Mouse (Mus musculus) kidney, embryonic 16.5 days (tissue): ENCODE data around the gene Gm49383. TPM values are rescaled to one million over a fixed set of nuclear protein-coding genes. Genes with fewer than 3 reads are reported as not detected.

Experiments
- ATAC-seq: fragments of 200-750 bp; cut with Nextera tagmentation; 2 replicates; pipeline ENCODE4 v1.8.0; 2017; ENCODE audit warnings: moderate TSS enrichment; ENCODE audit not compliant: low FRiP score, low TSS enrichment
- H3K27ac ChIP-seq: fragments of 300-500 bp; sonication (generic); 2 replicates; pipeline ENCODE4 v1.5.1; 2014; ENCODE audit warnings: low read length
- H3K27me3 ChIP-seq: fragments of 300-500 bp; sonication (generic); 2 replicates; pipeline ENCODE4 v1.6.1; 2014; ENCODE audit warnings: low read length, control low read depth, mixed read lengths; ENCODE audit not compliant: insufficient read depth
- H3K36me3 ChIP-seq: fragments of 300-500 bp; sonication (generic); 2 replicates; pipeline ENCODE4 v1.6.1; 2014; ENCODE audit warnings: low read length, control low read depth, mixed read lengths; ENCODE audit not compliant: insufficient read depth
- H3K4me1 ChIP-seq: fragments of 300-500 bp; sonication (generic); 2 replicates; pipeline ENCODE4 v1.6.1; 2014; ENCODE audit warnings: low read length, control low read depth, mixed read lengths; ENCODE audit not compliant: insufficient read depth
- H3K4me2 ChIP-seq: fragments of 300-500 bp; sonication (generic); replicated peaks from 2 replicates; pipeline ENCODE4 v1.6.1; 2014; ENCODE audit warnings: low read depth, low read length
- H3K4me3 ChIP-seq: fragments of 300-500 bp; sonication (generic); 2 replicates; pipeline ENCODE4 v1.5.1; 2014; ENCODE audit warnings: mild to moderate bottlenecking, low read length
- H3K9ac ChIP-seq: fragments of 300-500 bp; sonication (generic); replicated peaks from 2 replicates; pipeline ENCODE4 v1.6.1; 2014; ENCODE audit warnings: low read length
- H3K9me3 ChIP-seq: fragments of 300-500 bp; sonication (generic); 2 replicates; pipeline ENCODE4 v1.6.1; 2016; ENCODE audit warnings: low read length, control low read depth
- WGBS: fragments of 180-500 bp; shearing (Covaris S2); extraction: QIAGEN DNeasy Blood & Tissue Kit; methylation state at CpG from one replicate; pipeline ENCODE4 v1.1.7; 2014; 5-methylcytosine and 5-hydroxymethylcytosine counted together
- polyA plus RNA-seq: library from polyadenylated mRNA; unstranded; fragments of >200 nt; fragmentation: Nextera tagmentation; extraction: Ambion mirVana; gene quantifications from 2 replicates; pipeline ENCODE4 v1.2.1, GENCODE M21; 2015

The Gm49383 gene
- polyA plus RNA-seq: 32.6 and 34.2 TPM in 2 replicates

DNA sequence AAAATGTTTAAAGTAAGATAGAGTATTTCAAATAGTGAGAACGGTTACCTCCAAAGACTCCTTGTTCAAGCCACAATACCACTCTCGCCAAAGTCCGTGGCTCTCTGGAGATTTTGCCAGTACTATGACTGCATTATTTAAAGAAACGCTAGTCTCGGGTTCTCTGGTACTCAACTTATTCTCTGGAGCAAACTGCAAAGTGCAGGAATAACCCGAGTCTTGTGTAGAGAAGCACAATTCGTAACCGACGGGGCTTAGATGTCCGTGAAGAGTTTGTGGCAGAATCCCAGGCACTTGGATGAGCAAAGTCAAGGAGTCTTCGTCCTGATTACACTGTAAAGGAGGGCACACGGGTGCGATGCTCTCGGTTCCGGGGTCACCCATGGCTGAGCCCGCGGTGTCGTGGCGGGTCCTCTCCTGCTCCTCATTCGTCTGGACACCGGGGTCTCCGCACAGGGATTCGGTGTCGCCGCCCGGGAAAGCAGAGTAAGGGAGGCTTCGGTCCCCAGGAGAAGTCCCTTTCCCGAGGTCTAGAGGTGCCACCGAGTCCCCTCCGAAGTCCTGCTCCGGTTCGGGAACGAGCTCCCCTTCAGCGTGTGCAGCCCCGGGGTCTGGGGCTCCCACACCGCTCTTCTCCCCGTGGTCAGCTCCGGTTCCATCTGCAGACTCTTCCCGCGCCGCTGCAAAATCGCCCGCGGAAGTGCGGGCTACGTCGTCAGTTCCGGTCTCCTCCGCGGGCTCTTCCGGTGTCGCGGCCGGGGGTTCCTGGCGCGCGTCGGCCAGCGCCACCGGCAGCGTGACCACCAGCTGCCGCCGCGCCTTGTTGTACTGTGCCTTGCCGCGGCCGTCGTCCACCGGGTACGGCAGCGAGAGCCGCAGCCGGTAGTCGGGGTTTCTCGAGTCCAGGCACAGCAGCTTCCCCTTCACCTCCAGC, at the start of gene Gm49383:
Gm49383 (minus strand) TSS at position 661 of the 934 bp plus-strand sequence.
- Histone ChIP-seq H3K9ac (peak within 1 kb of the TSS; percentile 90), H3K27ac (peak within 1 kb of the TSS; percentile 90), H3K9me3 (no peaks in the 10 kb centered on the region), H3K36me3 (peaks cover 12% of the 10 kb centered on the region; the same call in 1 of the 2 replicates), H3K4me2 (peak within 1 kb of the TSS; percentile 97), H3K27me3 (no peaks in the 10 kb centered on the region), H3K4me3 (peak within 1 kb of the TSS; percentile 95), H3K4me1 (peaks cover 21% of the 10 kb centered on the region)
- under 1% methylated on average over 75 of the region's 75 CpGs for WGBS
- peak; percentile 76 for ATAC-seq

DNA sequence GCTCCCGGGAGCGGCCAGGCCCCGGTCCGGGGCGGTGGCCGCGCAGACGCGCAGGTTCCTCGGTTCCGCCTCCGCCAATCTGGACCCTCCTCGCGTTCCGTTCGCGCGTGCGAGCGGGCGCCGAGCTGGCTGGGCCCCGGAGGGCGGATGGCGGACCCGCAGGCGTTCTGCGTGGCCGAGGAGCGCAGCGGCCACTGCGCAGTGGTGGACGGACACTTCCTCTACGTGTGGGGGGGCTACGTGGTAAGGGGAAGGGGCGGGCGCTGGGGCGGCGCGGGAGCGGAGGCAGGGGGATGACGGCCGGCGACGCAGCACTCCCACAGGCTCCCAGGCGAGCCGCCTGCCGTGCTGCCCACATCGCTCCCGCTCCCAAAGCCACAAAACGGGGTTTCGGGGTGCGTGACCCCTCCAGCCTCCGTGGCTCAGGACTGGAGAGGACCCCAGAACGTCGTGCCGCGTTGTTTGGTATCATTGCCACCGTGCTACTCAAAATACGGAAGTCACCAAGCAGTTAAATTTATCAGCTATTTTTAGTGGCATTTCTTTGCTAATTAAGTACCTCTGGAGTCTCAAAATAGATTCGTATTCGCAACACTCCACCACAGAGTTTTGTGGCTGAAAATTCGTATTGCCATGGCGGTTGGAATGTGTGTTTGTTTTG, 45.0 kb upstream of the Gm49383 start:
- WGBS: under 1% methylated on average over 58 of the region's 64 CpGs

DNA sequence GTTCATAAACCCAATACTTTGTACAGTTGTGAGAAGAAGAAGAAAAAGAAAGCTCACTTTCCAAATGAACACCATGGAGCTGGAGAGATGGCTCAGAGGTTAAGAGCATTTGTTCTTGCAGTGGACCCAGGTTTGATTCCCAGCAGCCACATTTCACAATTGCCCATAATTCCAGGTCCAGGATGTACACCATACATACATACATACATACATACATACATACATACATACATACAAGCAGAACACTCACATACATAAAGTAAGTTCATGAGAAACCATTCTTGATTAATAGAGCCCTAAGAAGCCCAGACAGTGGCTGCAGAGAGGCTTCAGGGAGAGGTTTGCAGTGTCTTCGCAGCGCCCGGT, 44.5 kb upstream of the Gm49383 start:
- Histone ChIP-seq H3K27me3 (no peaks in the 10 kb centered on the region), H3K27ac (peak overlapping the region; percentile 84), H3K36me3 (no peaks in the 10 kb centered on the region), H3K9me3 (no peaks in the 10 kb centered on the region), H3K9ac (peak overlapping the region; percentile 93), H3K4me3 (peak overlapping the region; percentile 77), H3K4me1 (peaks cover 7% of the 10 kb centered on the region), H3K4me2 (peak overlapping the region; percentile 60)
- WGBS: 0% methylated on average over 3 of the region's 3 CpGs
- ATAC-seq: no peak

More for the DNA sequence above, 45.0 kb upstream of the Gm49383 start:
- H3K4me2 ChIP-seq: peak overlapping the region; percentile 60
- peak overlapping the region; percentile 77 for H3K4me3 ChIP-seq
- H3K27ac ChIP-seq: peak overlapping the region; percentile 84
- peak; percentile 96 for ATAC-seq
- no peaks in the 10 kb centered on the region for H3K9me3 ChIP-seq
- H3K27me3 ChIP-seq: no peaks in the 10 kb centered on the region
- H3K4me1 ChIP-seq: peaks cover 7% of the 10 kb centered on the region
- peak overlapping the region; percentile 93 for H3K9ac ChIP-seq
- no peaks in the 10 kb centered on the region for H3K36me3 ChIP-seq

DNA sequence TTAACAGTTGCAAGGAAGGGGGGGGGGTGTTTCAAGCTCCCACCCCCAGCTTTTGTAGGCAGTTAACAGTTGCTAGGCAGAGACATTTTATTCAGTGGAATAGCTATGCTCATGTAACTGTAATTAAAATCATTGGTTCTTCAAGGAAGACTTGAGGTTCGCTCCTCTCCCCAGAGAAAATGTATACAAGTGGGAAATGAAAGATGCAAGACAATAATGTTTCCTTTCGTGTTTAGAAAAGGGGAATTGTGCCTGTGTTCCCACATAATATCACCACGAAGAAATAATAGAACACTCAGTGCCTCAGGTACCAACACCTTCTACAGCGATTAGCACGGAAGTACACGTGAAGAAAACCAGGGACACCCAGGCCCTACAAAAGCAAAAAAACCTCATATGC, 44.0 kb upstream of the Gm49383 start, which contains the start of gene Klhdc1:
Klhdc1 (plus strand) TSS at position 301 of the 400 bp plus-strand sequence.
- Histone ChIP-seq H3K4me1 (peaks cover 7% of the 10 kb centered on the region), H3K9me3 (no peaks in the 10 kb centered on the region), H3K4me2 (peak within 1 kb of the TSS; percentile 60), H3K27me3 (no peaks in the 10 kb centered on the region), H3K27ac (peak within 1 kb of the TSS; percentile 84), H3K36me3 (no peaks in the 10 kb centered on the region), H3K9ac (peak within 1 kb of the TSS; percentile 93), H3K4me3 (peak within 1 kb of the TSS; percentile 77)
- 70% methylated on average over 6 of the region's 6 CpGs for WGBS
- no peak for ATAC-seq

DNA sequence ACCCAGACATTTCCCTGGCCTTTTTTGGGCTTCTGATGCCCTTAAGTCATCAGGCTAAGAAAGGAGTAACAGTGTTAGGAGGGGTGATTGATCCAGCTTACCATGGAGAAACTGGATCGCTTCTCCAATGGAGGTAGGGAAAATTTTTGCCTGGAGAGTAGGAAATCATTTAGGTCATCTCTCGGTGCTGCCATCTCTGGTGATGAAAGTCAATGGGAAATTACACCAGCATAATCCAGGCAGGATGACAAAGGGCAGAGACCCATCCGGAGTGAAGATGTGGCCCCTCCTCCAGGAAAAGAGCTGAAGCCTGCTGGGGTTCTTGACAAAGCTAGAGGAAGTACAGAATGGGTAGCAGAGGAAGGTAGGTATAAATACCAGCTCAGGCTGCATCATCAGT, 41.4 kb upstream of the Gm49383 start:
- Histone ChIP-seq H3K9me3 (no peaks in the 10 kb centered on the region), H3K36me3 (no peaks in the 10 kb centered on the region), H3K4me2 (no peak overlapping the region), H3K27ac (no peak overlapping the region), H3K4me1 (peaks cover 7% of the 10 kb centered on the region), H3K27me3 (no peaks in the 10 kb centered on the region), H3K9ac (no peak overlapping the region), H3K4me3 (no peak overlapping the region)
- no peak for ATAC-seq
- WGBS: 43% methylated on average over 3 of the region's 3 CpGs

DNA sequence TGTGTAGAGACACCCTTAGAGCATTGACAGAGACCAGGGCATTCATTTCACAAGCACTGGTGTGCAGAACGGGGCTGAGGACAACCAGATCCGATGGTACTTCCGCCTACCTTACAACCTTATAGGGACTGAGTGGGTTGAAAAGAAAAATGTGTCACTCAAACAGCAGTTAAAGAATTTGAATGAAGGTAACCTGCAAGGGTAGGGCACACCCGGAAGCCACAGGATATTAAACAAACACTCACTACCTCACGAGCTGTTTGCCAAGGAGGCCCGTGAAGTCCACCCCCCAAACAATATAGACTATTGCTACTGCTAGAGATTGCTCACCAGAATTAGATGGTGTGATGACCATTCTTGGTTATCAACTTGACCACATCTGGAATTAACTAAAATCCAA, 38.9 kb upstream of the Gm49383 start:
- Histone ChIP-seq H3K4me3 (no peak overlapping the region), H3K9ac (no peak overlapping the region), H3K27ac (no peak overlapping the region), H3K4me2 (no peak overlapping the region), H3K4me1 (peaks cover under 1% of the 10 kb centered on the region; the same call in 1 of the 2 replicates), H3K9me3 (no peaks in the 10 kb centered on the region), H3K27me3 (no peaks in the 10 kb centered on the region), H3K36me3 (no peaks in the 10 kb centered on the region)
- 91% methylated on average over 6 of the region's 6 CpGs for WGBS
- no peak for ATAC-seq

DNA sequence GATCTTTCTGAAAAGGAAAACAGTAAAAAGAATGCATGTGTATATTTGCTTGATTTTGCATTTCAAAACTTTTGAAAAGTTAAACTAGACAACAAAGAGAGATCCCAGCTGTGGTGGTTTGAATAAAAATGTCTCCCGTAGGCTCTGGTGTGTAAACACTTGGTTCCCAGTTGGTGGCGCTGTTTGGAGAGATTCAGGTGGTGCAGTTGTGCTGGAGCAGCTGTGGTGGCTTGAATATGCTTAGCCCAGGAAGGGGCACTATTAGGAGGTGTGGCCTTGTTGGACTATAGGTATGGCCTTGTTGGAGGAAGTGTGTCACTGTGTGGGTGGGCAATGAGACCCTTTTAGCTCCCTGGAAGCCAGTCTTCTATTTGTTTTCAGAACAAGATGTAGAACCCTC, 32.3 kb upstream of the Gm49383 start:
- Histone ChIP-seq H3K4me2 (no peak overlapping the region), H3K4me3 (no peak overlapping the region), H3K36me3 (0 out of 2 replicates have a peak, but pooled peaks cover 3% of the 10 kb centered on the region), H3K9me3 (no peaks in the 10 kb centered on the region), H3K9ac (no peak overlapping the region), H3K27me3 (no peaks in the 10 kb centered on the region), H3K27ac (no peak overlapping the region), H3K4me1 (peaks cover 9% of the 10 kb centered on the region; the same call in 1 of the 2 replicates)
- no peak for ATAC-seq
- WGBS: 75% methylated on average over 2 of the region's 2 CpGs

DNA sequence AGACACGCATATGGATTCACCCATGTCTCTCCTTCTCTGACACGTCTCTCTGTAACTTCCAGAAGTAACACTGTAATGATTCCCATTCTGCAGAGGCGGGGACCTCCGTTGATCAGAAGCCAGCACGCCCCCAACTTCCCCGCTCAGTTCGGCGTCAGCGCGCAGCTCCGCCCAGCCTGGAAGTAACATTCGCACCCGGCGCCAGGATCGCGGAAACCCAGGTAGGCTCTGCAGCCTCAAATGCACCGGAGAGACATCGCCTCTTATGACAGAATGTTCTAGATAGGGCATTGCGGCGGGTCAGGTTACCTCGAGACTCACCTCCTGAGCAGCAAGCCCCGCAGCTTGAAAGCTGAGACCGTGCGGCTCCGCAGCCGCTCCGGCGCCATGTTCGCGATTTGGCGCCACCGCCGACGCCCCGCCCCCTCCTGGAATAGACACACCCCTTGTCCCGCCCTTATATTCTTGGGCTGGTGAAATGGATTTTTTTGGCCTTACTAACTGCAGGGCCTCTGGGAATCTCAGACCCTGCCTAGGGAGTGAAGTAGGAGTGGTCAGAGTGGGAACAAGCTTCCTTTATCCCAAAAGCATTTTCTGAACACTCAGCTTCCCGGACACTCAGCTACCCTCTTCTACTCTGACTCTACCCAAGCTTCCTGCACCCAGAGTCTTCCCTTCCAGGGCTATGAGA, 31.0 kb upstream of the Gm49383 start, which contains the start of gene Pole2:
Pole2 (minus strand) TSS at position 420 of the 691 bp plus-strand sequence.
- no peaks in the 10 kb centered on the region for H3K27me3 ChIP-seq
- H3K4me2 ChIP-seq: peak within 1 kb of the TSS; percentile 65
- no peaks in the 10 kb centered on the region for H3K9me3 ChIP-seq
- H3K27ac ChIP-seq: peak within 1 kb of the TSS; percentile 94
- peaks cover 9% of the 10 kb centered on the region; the same call in 1 of the 2 replicates for H3K4me1 ChIP-seq
- peak; percentile 97 for ATAC-seq
- peaks cover 5% of the 10 kb centered on the region; the same call in 1 of the 2 replicates for H3K36me3 ChIP-seq
- peak within 1 kb of the TSS; percentile 82 for H3K4me3 ChIP-seq
- H3K9ac ChIP-seq: peak within 1 kb of the TSS; percentile 81
- whole genome bisulfite sequencing: under 1% methylated on average over 37 of the region's 37 CpGs

DNA sequence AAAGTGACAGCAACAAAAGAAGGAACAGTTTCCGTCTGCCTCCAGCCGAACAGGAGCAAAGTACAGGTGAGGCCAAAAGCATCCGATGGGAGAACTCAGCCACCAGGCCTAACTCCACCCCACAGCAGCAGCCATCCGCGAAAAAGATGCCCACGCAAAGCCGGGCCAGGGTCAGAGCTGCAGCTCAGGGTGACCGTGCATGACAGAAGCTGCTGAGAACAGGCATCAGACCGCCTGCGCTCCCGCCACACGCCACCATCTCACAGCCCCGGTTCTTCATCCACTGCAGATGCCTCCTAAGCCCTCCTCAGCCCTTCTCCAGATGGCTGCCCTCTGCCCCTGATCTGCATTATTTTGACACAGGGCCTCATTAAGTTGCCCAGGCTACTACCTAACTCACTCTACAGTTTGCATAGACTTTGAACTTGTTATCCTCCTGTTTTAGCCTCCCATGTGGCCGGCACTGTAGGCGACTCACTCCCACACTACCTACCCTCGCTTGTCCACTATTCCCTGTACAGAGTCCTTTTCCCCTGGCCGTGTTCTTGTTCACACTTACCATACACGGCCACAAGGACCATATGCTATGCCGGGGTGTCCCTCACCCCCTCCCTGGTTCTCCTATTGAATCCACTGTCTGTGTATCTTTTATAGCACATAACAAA, 23.8 kb upstream of the Gm49383 start:
- peak; percentile 65 for ATAC-seq
- Histone ChIP-seq H3K36me3 (peaks cover 31% of the 10 kb centered on the region; the same call in 1 of the 2 replicates), H3K27ac (no peak overlapping the region), H3K4me3 (no peak overlapping the region), H3K9ac (peak overlapping the region; percentile 31), H3K4me2 (no peak overlapping the region), H3K9me3 (no peaks in the 10 kb centered on the region), H3K27me3 (no peaks in the 10 kb centered on the region), H3K4me1 (0 out of 2 replicates have a peak, but pooled peaks cover 8% of the 10 kb centered on the region)
- 64% methylated on average over 19 of the region's 19 CpGs for WGBS
